Mouse (Mus musculus): ENCODE data around the gene Olfr576. TPM values are rescaled to one million over a fixed set of nuclear protein-coding genes. Genes with fewer than 3 reads are reported as not detected.

The Olfr576 gene
- polyA plus RNA-seq, 1 experiment from 2014 or later = not detected

- Histone ChIP-seq H3K4me2 (no peak within 1 kb of the TSS), H3K27me3 (replicated peaks) (no peaks in the 10 kb centered on the region), H3K27ac (replicated peaks) (no peak within 1 kb of the TSS), H3K9ac (replicated peaks) (no peak within 1 kb of the TSS), H3K4me3 (replicated peaks) (no peak within 1 kb of the TSS), H3K9me3 (replicated peaks) (no peaks in the 10 kb centered on the region), H3K36me3 (no peaks in the 10 kb centered on the region), H3K4me1 (no peaks in the 10 kb centered on the region)
- ATAC-seq (ENCODE audit: low FRiP score) = no peak
- 73% methylated on average over 1 of the region's 1 CpGs for WGBS
Observed at GRCm38 (mm10) chr7:102958593-102958992, 3.9 kb upstream of the Olfr576 start, which contains the start of gene Olfr575. Gene Olfr575 (minus strand): TSS chr7:102958775.

GRCm38 (mm10) chr7:102974399-102974798, 11.9 kb downstream of the Olfr576 start:
- ATAC-seq (ENCODE audit: low FRiP score) = no peak
- Histone ChIP-seq H3K9ac (replicated peaks) (no peak overlapping the region), H3K9me3 (replicated peaks) (no peaks in the 10 kb centered on the region), H3K36me3 (no peaks in the 10 kb centered on the region), H3K27ac (replicated peaks) (no peak overlapping the region), H3K4me2 (no peak overlapping the region), H3K4me3 (replicated peaks) (no peak overlapping the region), H3K4me1 (no peaks in the 10 kb centered on the region), H3K27me3 (replicated peaks) (no peaks in the 10 kb centered on the region)
- WGBS = 58% methylated on average over 1 of the region's 1 CpGs

DNA sequence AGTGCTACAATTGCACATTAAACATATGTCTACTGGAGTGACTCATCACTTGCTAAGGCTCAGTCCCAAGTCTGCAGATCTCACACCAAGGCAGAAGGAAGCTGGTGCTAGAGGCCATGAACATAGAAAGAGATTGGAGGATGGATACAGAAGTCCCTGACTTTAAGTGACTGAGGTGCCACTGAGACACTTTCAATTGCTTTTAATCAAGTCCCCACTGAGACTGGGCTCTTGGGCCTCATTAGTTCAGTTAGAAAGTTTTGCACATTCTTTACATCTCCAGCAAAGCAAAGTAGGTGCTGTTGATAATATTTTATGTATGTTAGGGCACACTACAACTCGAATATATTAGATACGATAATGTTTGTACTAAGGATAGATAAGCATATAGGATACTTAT, 13.4 kb downstream of the Olfr576 start, which contains the start of gene Olfr577:
Gene Olfr577 (minus strand): TSS at position 101 of the 400 bp plus-strand sequence.
- no peaks in the 10 kb centered on the region for H3K27me3 ChIP-seq (replicated peaks)
- WGBS = 85% methylated on average over 2 of the region's 2 CpGs
- no peak for ATAC-seq (ENCODE audit: low FRiP score)
- no peaks in the 10 kb centered on the region for H3K36me3 ChIP-seq
- no peak within 1 kb of the TSS for H3K27ac ChIP-seq (replicated peaks)
- H3K4me1 ChIP-seq = no peaks in the 10 kb centered on the region
- no peak within 1 kb of the TSS for H3K9ac ChIP-seq (replicated peaks)
- no peak within 1 kb of the TSS for H3K4me2 ChIP-seq
- no peaks in the 10 kb centered on the region for H3K9me3 ChIP-seq (replicated peaks)
- H3K4me3 ChIP-seq (replicated peaks) = no peak within 1 kb of the TSS

- Histone ChIP-seq H3K36me3 (no peaks in the 10 kb centered on the region), H3K4me2 (no peak within 1 kb of the TSS), H3K4me3 (replicated peaks) (no peak within 1 kb of the TSS), H3K4me1 (no peaks in the 10 kb centered on the region), H3K9me3 (replicated peaks) (no peaks in the 10 kb centered on the region), H3K27me3 (replicated peaks) (no peaks in the 10 kb centered on the region), H3K27ac (replicated peaks) (no peak within 1 kb of the TSS), H3K9ac (replicated peaks) (no peak within 1 kb of the TSS)
- no peak for ATAC-seq (ENCODE audit: low FRiP score)
- WGBS = 79% methylated on average over 3 of the region's 3 CpGs
Observed at GRCm38 (mm10) chr7:102989224-102989623, 26.8 kb downstream of the Olfr576 start, which contains the start of gene Olfr578. Gene Olfr578 (minus strand): TSS chr7:102989324.

Other genes starting within 250 kb of the Olfr576 start
- gene Olfr33, start 243.6 kb upstream of the Olfr576 start, polyA plus RNA-seq (2015; fragmentation: Nextera tagmentation; extraction: Ambion mirVana) = not detected in 2 replicates
- gene Olfr559, start 235.2 kb upstream of the Olfr576 start, polyA plus RNA-seq (2015; fragmentation: Nextera tagmentation; extraction: Ambion mirVana) = not detected in 2 replicates
- not detected in 2 replicates for gene Olfr560, start 203.3 kb upstream of the Olfr576 start, polyA plus RNA-seq (2015; fragmentation: Nextera tagmentation; extraction: Ambion mirVana)
- 0.06 TPM in 1 of 2 replicates, not detected in the other for gene Olfr78, start 203.2 kb upstream of the Olfr576 start, polyA plus RNA-seq (2015; fragmentation: Nextera tagmentation; extraction: Ambion mirVana)
- not detected in 2 replicates for gene Olfr561, start 191.4 kb upstream of the Olfr576 start, polyA plus RNA-seq (2015; fragmentation: Nextera tagmentation; extraction: Ambion mirVana)
- gene Olfr564, start 159.2 kb upstream of the Olfr576 start, polyA plus RNA-seq (2015; fragmentation: Nextera tagmentation; extraction: Ambion mirVana) = not detected in 2 replicates
- not detected in 2 replicates for gene Olfr566, start 103.9 kb upstream of the Olfr576 start, polyA plus RNA-seq (2015; fragmentation: Nextera tagmentation; extraction: Ambion mirVana)
- gene Olfr568, start 85.5 kb upstream of the Olfr576 start, polyA plus RNA-seq (2015; fragmentation: Nextera tagmentation; extraction: Ambion mirVana) = not detected in 2 replicates
- gene Olfr569, start 71.8 kb upstream of the Olfr576 start, polyA plus RNA-seq (2015; fragmentation: Nextera tagmentation; extraction: Ambion mirVana) = not detected in 2 replicates
- not detected in 2 replicates for gene Olfr570, start 68.1 kb upstream of the Olfr576 start, polyA plus RNA-seq (2015; fragmentation: Nextera tagmentation; extraction: Ambion mirVana)
- gene Olfr571, start 45.1 kb upstream of the Olfr576 start, polyA plus RNA-seq (2015; fragmentation: Nextera tagmentation; extraction: Ambion mirVana) = not detected in 2 replicates
- not detected in 2 replicates for gene Olfr572, start 38.3 kb upstream of the Olfr576 start, polyA plus RNA-seq (2015; fragmentation: Nextera tagmentation; extraction: Ambion mirVana)
- not detected in 2 replicates for gene Olfr573-ps1, start 20.1 kb upstream of the Olfr576 start, polyA plus RNA-seq (2015; fragmentation: Nextera tagmentation; extraction: Ambion mirVana)
- gene Olfr574, start 14.2 kb upstream of the Olfr576 start, polyA plus RNA-seq (2015; fragmentation: Nextera tagmentation; extraction: Ambion mirVana) = not detected in 2 replicates
- gene Olfr575, start 3.9 kb upstream of the Olfr576 start, polyA plus RNA-seq (2015; fragmentation: Nextera tagmentation; extraction: Ambion mirVana) = not detected in 2 replicates
- not detected in 2 replicates for gene Olfr577, start 13.3 kb downstream of the Olfr576 start, polyA plus RNA-seq (2015; fragmentation: Nextera tagmentation; extraction: Ambion mirVana)
- not detected in 2 replicates for gene Olfr578, start 26.7 kb downstream of the Olfr576 start, polyA plus RNA-seq (2015; fragmentation: Nextera tagmentation; extraction: Ambion mirVana)
- not detected in 2 replicates for gene Olfr582, start 75.4 kb downstream of the Olfr576 start, polyA plus RNA-seq (2015; fragmentation: Nextera tagmentation; extraction: Ambion mirVana)
- not detected in 2 replicates for gene Olfr583, start 88.6 kb downstream of the Olfr576 start, polyA plus RNA-seq (2015; fragmentation: Nextera tagmentation; extraction: Ambion mirVana)
- gene Olfr584, start 119.2 kb downstream of the Olfr576 start, polyA plus RNA-seq (2015; fragmentation: Nextera tagmentation; extraction: Ambion mirVana) = not detected in 2 replicates
- not detected in 2 replicates for gene Olfr585, start 135.1 kb downstream of the Olfr576 start, polyA plus RNA-seq (2015; fragmentation: Nextera tagmentation; extraction: Ambion mirVana)
- gene Olfr586, start 163.0 kb downstream of the Olfr576 start, polyA plus RNA-seq (2015; fragmentation: Nextera tagmentation; extraction: Ambion mirVana) = not detected in 2 replicates
- not detected in 2 replicates for gene Olfr588-ps1, start 178.2 kb downstream of the Olfr576 start, polyA plus RNA-seq (2015; fragmentation: Nextera tagmentation; extraction: Ambion mirVana)
- not detected in 2 replicates for gene Olfr589, start 193.7 kb downstream of the Olfr576 start, polyA plus RNA-seq (2015; fragmentation: Nextera tagmentation; extraction: Ambion mirVana)
- gene Olfr591, start 215.7 kb downstream of the Olfr576 start, polyA plus RNA-seq (2015; fragmentation: Nextera tagmentation; extraction: Ambion mirVana) = not detected in 2 replicates
- not detected in 2 replicates for gene Olfr592, start 222.1 kb downstream of the Olfr576 start, polyA plus RNA-seq (2015; fragmentation: Nextera tagmentation; extraction: Ambion mirVana)
- gene Olfr593, start 249.2 kb downstream of the Olfr576 start, polyA plus RNA-seq (2015; fragmentation: Nextera tagmentation; extraction: Ambion mirVana) = not detected in 2 replicates